ENCODE assay signal across 8 mouse cellular contexts in genomic region chr3:31603237-31603636, GRCm38 (mm10).
DNase-seq lines count a peak whose midpoint lies in the region; ATAC-seq and TF ChIP-seq lines count a peak whose summit lies in the region.

No protein-coding gene starts in this region.

- no peaks in the 10 kb centered on the region; the same call in 1 of the 2 replicates for H3K9me3 ChIP-seq in ES-Bruce4 (replicated peaks; ENCODE audit: control insufficient read depth, insufficient read depth, low read length, poor library complexity, severe bottlenecking)

- ATAC-seq in activated CD4-positive, CD25-positive, alpha-beta regulatory T cell, adult 4 months = peak; percentile 46
- peak; percentile 82 for ATAC-seq in common myeloid progenitor, adult 5-6 weeks (replicated peaks; ENCODE audit: low read depth, poor library complexity, severe bottlenecking)

- H3K4me3 ChIP-seq in ES-Bruce4 (ENCODE audit: low read depth, low read length) = no peak overlapping the region

- no peak overlapping the region for H3K27ac ChIP-seq in ES-Bruce4 (ENCODE audit: insufficient read depth, low read length)

- peak; percentile 21 for DNase-seq in gastrocnemius, postnatal 25 days
- DNase-seq in layer of hippocampus, adult 8-10 months (ENCODE audit: low spot score in 2 of 2) = peak; percentile 28 to 81
- peak; percentile 81 for DNase-seq in lung, postnatal 14 days
- peak; percentile 59 for DNase-seq in right cerebral cortex, postnatal 25 days
- DNase-seq in T-cell, adult 2 months (ENCODE audit: low spot score) = no peak

- no peak for TF ChIP-seq POLR2A in ES-Bruce4 (IDR thresholded peaks at IDR 0.05; ENCODE audit: insufficient read depth, low read length)

- H3K27me3 ChIP-seq in ES-Bruce4 (ENCODE audit: control insufficient read depth, insufficient read depth, low read length, poor library complexity, severe bottlenecking) = no peaks in the 10 kb centered on the region

- no peaks in the 10 kb centered on the region for H3K36me3 ChIP-seq in ES-Bruce4 (ENCODE audit: control insufficient read depth, insufficient read depth, low read length, poor library complexity, severe bottlenecking)

- no peaks in the 10 kb centered on the region for H3K4me1 ChIP-seq in ES-Bruce4 (ENCODE audit: control insufficient read depth, insufficient read depth, low read length)

- TF ChIP-seq EP300 in ES-Bruce4 (IDR thresholded peaks at IDR 0.05; ENCODE audit: insufficient read depth, low read depth, low read length) = no peak

- TF ChIP-seq CTCF in ES-Bruce4 (IDR thresholded peaks at IDR 0.05; ENCODE audit: low read depth, low read length) = peak; percentile 45

- H3K9ac ChIP-seq in ES-Bruce4 (ENCODE audit: low read depth, poor library complexity, severe bottlenecking) = no peak overlapping the region
